Mouse (Mus musculus): ENCODE results near the gene Olfr945. TPM values are rescaled to one million over a fixed set of nuclear protein-coding genes. Genes with fewer than 3 reads are reported as not detected.

Gene Olfr945
- not detected in 2 replicates for polyA plus RNA-seq (2016; fragmentation: Nextera tagmentation; extraction: Ambion mirVana)

GRCm38 (mm10) chr9:39276718-39277117 lies at the start of gene Olfr945:
Gene Olfr945, minus strand, starts transcription at chr9:39276818.
- H3K27ac ChIP-seq: no peak within 1 kb of the TSS
- H3K9ac ChIP-seq: no peak within 1 kb of the TSS
- no peaks in the 10 kb centered on the region for H3K4me1 ChIP-seq
- H3K27me3 ChIP-seq (replicated peaks): no peaks in the 10 kb centered on the region
- H3K9me3 ChIP-seq: no peaks in the 10 kb centered on the region
- H3K4me3 ChIP-seq: no peak within 1 kb of the TSS
- no peaks in the 10 kb centered on the region for H3K36me3 ChIP-seq
- no peak for ATAC-seq (ENCODE audit: low FRiP score, low read depth)
- WGBS: 86% methylated on average over 3 of the region's 3 CpGs
- no peak within 1 kb of the TSS for H3K4me2 ChIP-seq (replicated peaks)

DNA sequence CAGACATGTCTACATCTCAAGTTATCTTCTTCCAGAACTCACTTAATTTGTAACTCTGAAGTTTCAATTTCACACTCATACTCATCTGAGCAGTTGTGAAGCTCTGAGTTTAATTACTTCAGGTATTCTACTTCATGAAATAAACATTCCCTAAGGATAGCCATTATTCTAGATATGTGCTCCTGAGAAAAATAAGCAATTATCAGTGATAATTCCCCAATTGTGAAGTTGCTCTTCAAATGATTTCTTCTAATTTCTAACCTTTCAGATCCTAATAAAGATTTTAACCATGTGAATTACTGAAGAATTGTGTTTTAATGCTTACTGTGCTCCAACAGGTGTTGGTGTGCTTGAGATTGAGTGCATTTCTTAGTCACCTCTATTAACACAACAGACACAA lies 49.3 kb upstream of the Olfr945 start, which contains the start of gene Olfr948:
Olfr948 (minus strand) TSS at position 101 of the 400 bp plus-strand sequence.
- no peaks in the 10 kb centered on the region for H3K36me3 ChIP-seq
- H3K4me3 ChIP-seq: no peak within 1 kb of the TSS
- H3K27me3 ChIP-seq (replicated peaks): no peaks in the 10 kb centered on the region
- no peaks in the 10 kb centered on the region for H3K9me3 ChIP-seq
- H3K9ac ChIP-seq: no peak within 1 kb of the TSS
- H3K27ac ChIP-seq: no peak within 1 kb of the TSS
- H3K4me2 ChIP-seq (replicated peaks): no peak within 1 kb of the TSS
- no peaks in the 10 kb centered on the region for H3K4me1 ChIP-seq
- ATAC-seq (ENCODE audit: low FRiP score, low read depth): no peak

DNA sequence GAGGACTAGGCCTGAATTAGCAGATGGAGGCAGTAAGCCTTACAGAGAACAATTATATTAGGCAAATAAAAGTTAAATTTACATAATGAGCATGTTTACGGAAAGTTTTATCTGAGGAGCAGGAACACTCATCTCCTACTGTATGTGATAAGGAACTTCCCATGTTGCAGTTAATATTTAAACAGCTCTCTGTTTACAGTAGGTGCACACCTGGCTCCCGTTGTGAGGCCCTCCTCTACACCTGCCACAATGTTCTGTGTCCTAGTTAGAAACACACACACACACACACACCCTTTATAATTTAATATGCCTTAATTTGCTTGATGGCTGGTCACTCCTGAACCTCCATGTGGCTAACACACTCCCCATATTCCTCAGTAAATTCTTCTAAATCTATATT lies 10.5 kb upstream of the Olfr945 start:
- no peaks in the 10 kb centered on the region for H3K36me3 ChIP-seq
- no peak overlapping the region for H3K9ac ChIP-seq
- 87% methylated on average over 2 of the region's 2 CpGs for WGBS
- ATAC-seq (ENCODE audit: low FRiP score, low read depth): no peak
- no peak overlapping the region for H3K4me3 ChIP-seq
- no peak overlapping the region for H3K4me2 ChIP-seq (replicated peaks)
- H3K9me3 ChIP-seq: no peaks in the 10 kb centered on the region
- no peaks in the 10 kb centered on the region for H3K27me3 ChIP-seq (replicated peaks)
- no peaks in the 10 kb centered on the region for H3K4me1 ChIP-seq
- no peak overlapping the region for H3K27ac ChIP-seq

DNA sequence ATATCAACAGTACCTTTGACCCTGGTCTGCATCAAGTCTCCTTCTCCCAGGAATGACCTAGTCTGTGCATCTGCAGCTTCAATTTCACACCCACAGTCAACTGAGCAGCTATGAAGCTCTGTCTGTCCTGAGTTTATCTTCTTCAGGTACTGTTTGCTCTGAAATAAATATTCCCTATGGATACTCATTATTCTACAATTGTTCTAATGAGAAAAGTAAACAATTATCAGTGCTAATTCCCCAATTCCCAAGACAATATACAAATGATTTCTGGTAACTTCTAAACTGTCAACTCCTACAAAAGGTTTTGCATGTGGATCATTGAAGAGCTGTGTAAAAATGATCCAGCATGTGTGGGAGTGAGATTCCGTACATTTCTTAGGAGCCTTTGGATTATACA lies 26.7 kb downstream of the Olfr945 start, which contains the start of gene Olfr1537:
Olfr1537 (minus strand) TSS at position 101 of the 400 bp plus-strand sequence.
- no peaks in the 10 kb centered on the region for H3K9me3 ChIP-seq
- WGBS: 88% methylated on average over 1 of the region's 1 CpGs

More for the DNA sequence above, 26.7 kb downstream of the Olfr945 start, which contains the start of gene Olfr1537:
- Histone ChIP-seq H3K27ac (no peak within 1 kb of the TSS), H3K36me3 (no peaks in the 10 kb centered on the region), H3K9ac (no peak within 1 kb of the TSS), H3K27me3 (replicated peaks) (no peaks in the 10 kb centered on the region), H3K4me3 (no peak within 1 kb of the TSS), H3K4me2 (replicated peaks) (no peak within 1 kb of the TSS), H3K4me1 (no peaks in the 10 kb centered on the region)
- ATAC-seq (ENCODE audit: low FRiP score, low read depth): no peak

Other genes starting within 250 kb of the Olfr945 start
- not detected in 2 replicates for gene Olfr937, start 211.9 kb downstream of the Olfr945 start, polyA plus RNA-seq (2016; fragmentation: Nextera tagmentation; extraction: Ambion mirVana)
- gene Olfr938, start 197.9 kb downstream of the Olfr945 start, polyA plus RNA-seq (2016; fragmentation: Nextera tagmentation; extraction: Ambion mirVana): not detected in 2 replicates
- not detected in 2 replicates for gene Olfr27, start 148.7 kb downstream of the Olfr945 start, polyA plus RNA-seq (2016; fragmentation: Nextera tagmentation; extraction: Ambion mirVana)
- not detected in 2 replicates for gene Olfr943, start 110.5 kb downstream of the Olfr945 start, polyA plus RNA-seq (2016; fragmentation: Nextera tagmentation; extraction: Ambion mirVana)
- not detected in 2 replicates for gene Olfr944, start 74.9 kb downstream of the Olfr945 start, polyA plus RNA-seq (2016; fragmentation: Nextera tagmentation; extraction: Ambion mirVana)
- gene Olfr1537, start 26.8 kb downstream of the Olfr945 start, polyA plus RNA-seq (2016; fragmentation: Nextera tagmentation; extraction: Ambion mirVana): not detected in 2 replicates
- gene Olfr948, start 49.2 kb upstream of the Olfr945 start, polyA plus RNA-seq (2016; fragmentation: Nextera tagmentation; extraction: Ambion mirVana): not detected in 2 replicates
- gene Olfr951, start 110.6 kb upstream of the Olfr945 start, polyA plus RNA-seq (2016; fragmentation: Nextera tagmentation; extraction: Ambion mirVana): not detected in 2 replicates
- gene Olfr952, start 150.3 kb upstream of the Olfr945 start, polyA plus RNA-seq (2016; fragmentation: Nextera tagmentation; extraction: Ambion mirVana): not detected in 2 replicates
- not detected in 2 replicates for gene Olfr954, start 179.9 kb upstream of the Olfr945 start, polyA plus RNA-seq (2016; fragmentation: Nextera tagmentation; extraction: Ambion mirVana)
- gene Olfr955, start 195.1 kb upstream of the Olfr945 start, polyA plus RNA-seq (2016; fragmentation: Nextera tagmentation; extraction: Ambion mirVana): not detected in 2 replicates
- not detected in 2 replicates for gene Olfr44, start 217.2 kb upstream of the Olfr945 start, polyA plus RNA-seq (2016; fragmentation: Nextera tagmentation; extraction: Ambion mirVana)
- not detected in 2 replicates for gene Olfr957, start 239.0 kb upstream of the Olfr945 start, polyA plus RNA-seq (2016; fragmentation: Nextera tagmentation; extraction: Ambion mirVana)